Mouse (Mus musculus) common myeloid progenitor, adult 5-6 weeks (primary cell): ENCODE measurements at regions not wholly inside any gene's neighbourhood (a gene's known extent, or its start where the extent isn't known, plus 50 kb on each side); places are given as distances from the start of the nearest gene placed in this dataset.

Experiments
- ATAC-seq: replicated peaks from 2 replicates; pipeline ENCODE4 v1.8.0; 2016; ENCODE audit warnings: low read depth, mild to moderate bottlenecking, moderate TSS enrichment, inconsistent platforms; ENCODE audit not compliant: poor library complexity, severe bottlenecking

DNA sequence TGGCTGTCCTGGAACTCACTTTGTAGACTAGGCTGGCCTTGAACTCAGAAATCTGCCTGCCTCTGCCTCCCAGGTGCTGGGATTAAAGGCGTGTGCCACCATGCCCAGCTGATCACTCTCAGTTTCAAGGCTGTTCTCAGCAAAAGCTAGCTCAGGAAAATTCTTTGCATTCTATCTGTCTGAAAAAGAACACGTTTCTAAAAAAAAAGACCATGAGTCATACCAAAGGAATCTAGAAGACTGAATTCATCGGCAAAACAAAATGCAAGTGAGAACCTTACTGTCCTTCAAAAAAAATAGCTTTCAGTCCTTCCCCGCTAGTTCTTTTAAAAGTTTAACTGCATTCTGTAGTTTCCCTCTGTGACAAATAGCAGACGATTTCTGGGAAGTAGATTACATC is 596.3 kb upstream of the Syt1 start:
- no peak for ATAC-seq

DNA sequence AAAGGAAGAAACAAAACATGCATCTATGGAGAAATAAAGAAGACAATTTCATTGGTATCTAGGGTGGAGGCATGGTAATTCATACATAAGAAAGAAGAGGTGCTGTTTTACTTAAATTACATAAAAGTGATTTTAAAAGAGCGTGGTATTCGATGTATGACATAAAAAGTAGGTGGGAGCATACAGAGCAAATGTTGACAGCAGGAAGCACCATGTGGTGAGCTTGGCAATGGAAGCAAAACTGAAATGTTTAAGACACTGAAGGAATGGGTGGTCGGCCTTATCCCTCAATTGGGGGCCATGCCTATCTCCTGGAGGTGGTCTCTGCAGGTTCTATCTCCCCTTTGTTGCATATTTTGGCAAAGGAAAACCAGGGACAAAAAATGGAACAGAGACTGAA is 592.5 kb upstream of the Syt1 start:
- ATAC-seq: no peak

DNA sequence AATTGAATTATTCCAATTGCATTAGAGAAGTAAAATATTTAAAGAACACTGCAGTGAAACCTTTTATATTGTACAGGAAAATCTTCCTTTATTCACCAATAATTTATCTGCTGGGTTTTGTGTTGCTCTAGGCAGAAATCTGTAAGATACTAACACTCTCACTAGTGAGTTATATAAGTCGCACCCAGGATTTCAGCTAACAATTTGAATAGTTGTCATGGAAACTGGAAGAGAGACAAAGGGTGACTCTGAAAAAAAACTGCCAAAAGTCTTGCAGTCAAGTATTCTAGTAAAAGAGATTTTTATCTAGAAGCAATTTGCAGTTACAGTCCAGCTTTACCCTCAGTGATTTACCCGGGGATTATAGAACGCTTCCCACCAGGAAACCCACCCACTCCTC is 587.8 kb upstream of the Syt1 start:
- no peak for ATAC-seq

DNA sequence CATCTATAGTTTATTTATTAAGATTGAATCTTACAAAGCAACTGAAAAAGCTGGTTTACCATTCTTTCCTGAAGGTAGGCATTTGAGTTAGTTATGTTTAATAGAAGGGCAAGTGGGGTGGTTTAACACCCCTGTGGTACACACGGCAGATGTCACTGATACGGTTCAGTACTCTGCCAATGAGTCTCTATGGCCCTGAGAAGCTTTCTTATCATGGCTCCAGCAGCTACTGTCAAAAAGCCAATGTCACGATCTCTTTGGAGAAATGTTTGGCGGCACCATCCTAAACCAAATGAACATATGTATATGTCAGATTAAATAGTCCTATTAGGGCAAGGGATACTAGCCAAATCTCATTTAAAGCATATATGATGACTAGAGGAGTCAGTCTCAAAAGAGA is 562.4 kb upstream of the Syt1 start:
- ATAC-seq: no peak

DNA sequence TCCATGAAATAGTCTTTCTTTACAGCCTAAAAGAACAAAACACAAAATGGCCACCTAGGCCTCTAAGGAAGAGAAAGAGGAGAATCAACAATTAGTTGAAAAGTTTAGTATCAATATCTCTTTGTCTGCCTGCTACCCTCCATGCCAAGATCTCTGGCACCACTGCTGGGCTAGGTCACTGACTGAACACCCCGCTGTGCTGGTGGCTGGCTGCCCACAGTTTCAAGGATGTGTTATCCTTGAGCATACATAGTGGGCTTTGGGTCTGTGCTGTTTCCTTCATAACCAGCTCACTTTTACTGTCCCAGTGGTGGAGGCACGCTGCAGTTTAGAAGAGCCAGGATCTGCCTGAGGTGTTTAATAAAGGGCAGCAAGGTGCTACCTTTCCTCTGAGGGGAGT is 559.0 kb upstream of the Syt1 start:
- no peak for ATAC-seq

DNA sequence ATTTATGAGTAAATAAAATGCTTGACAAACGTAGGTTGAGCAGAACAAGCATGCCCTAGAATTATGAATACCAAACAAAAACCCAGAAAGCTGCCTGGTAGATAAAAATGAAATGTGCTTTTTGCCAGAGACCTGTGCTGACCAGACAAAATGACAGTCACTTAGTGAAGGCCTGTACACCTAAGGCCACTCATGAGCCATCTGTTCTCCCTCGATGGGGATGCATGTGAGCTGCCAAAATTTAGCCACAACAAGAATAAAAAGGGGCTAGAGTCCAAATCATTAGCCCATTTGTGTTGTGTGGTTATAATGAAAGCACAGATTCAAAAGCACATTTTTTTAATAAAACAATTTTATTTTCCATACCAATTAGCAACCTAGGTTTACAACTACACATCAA is 555.9 kb upstream of the Syt1 start:
- ATAC-seq: no peak

DNA sequence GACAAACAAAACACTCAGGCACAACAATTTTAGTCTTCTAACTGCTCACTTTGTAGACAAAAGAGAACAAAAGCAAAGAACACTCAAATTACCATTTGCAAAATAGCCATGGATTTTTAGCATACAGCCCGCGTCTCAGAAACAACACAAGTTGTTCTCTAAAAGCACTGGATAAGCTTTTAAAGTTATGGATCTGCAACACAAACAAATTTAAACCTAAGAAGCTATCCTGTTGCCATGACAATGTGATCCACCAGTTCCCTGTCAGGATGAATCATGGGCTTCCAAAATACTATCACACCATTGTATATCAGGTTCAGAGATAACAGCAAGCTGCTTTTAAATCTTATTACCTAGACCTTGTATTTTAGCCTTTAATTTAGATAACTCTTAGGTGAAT is 550.9 kb upstream of the Syt1 start:
- no peak for ATAC-seq

DNA sequence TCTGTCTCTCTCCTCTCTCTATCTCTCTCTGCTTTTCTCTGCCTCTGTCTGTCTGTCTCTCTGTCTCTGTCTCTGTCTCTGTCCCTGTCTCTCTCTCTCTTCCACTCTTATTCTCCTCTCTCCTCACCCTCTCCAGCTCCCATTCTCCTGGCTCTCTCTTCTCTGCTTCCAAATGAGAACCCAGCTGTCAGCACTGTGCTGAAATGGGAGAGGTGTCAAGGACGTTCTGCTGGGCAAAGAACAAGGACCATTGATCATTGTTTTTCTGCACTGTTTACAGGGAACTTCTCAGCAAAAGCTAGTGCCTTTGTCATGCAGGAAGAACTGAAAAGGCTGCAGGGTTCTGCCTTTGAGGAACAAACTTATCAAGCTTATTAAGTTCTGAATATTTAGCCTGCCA is 550.3 kb upstream of the Syt1 start:
- ATAC-seq: no peak

DNA sequence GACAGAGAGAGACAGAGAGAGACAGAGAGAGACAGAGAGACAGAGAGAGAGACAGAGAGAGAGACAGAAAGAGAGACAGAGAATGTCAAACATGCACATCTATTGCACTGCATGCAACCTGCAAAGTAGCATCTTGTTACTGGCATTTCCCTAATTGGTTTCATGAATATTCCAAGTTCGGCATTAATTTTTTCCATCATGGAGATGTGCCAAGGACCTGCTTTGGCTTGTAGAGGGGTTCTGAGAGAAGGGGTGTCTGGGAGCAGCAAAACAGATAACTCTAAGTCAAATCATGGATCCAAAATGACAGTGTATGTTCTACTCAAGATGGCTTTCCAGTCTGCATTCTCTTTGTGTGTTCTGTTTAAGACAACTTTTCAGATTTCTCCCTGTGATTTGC is 532.5 kb upstream of the Syt1 start:
- no peak for ATAC-seq

DNA sequence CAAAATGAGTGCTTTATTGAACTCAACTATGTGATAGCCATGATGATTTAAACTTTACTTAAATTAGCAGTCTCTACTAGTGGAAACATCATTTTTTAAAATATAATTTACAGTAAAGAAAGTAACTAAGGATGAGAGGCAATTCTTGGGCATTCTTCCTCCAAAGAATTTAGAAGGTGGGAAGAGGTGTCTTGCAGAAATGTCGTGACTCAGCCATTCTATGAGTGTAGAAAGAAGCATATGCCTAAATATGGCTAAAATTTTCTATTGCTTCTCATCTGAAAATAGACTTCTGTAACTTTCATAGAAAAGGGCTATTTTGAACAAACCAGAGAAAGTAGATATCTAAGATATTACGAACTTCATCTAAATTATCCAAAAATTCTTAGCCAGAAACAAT is 529.4 kb upstream of the Syt1 start:
- no peak for ATAC-seq

DNA sequence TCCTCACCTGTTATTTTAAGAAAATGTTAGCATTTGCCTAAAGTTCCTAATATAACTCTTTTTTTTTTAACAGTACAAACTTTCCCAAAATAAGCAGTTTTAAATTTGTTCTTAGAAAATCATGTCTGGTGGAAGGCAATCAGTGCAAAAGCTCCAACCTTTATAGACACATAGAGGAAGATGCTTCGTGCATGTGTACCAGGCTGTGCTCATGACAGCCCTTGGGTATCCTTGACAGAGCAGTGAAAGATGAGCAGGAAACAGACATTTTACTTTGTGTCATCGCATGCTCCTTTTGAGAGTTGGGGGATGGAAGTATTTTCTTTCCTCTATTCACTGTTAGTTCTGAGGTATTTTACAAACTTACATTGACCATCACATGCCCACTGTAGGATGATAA is 517.3 kb upstream of the Syt1 start:
- no peak for ATAC-seq

DNA sequence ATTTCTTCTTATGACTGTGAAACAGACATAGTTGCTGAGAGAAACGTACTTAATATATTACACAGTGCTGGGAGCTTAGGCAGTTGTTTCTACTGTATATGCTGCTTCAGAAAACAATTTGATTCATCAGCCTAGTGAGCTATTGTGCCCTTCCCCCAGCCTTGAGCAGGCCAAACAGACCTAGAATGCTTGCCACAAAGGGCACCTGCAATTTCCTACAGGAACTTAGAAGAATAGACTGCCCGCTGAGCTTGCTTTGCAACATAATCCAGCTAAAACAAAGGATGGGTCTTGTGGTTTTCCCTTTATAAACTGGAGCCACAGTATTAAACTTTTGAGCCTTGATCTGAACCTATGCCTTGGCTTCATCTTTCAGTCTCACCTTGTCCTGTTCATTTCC is 510.9 kb upstream of the Syt1 start:
- ATAC-seq: no peak

DNA sequence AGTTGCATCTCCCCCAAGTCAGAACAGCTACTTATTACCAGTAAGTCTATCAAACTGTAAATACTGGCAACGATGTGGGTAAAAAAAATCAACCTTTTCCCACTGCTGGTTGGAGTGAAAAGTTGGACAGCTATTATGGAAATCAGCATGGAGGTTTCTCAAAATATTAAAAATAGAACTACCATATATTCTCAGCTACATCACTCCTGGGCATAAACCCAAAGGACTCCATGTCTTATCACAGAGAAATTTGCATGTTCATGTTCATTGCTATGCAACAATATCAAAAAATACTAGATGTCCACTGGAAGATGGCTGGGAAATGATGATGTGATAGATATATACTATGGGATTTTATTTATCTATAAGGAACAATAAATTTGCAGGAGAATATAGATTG is 506.9 kb upstream of the Syt1 start:
- no peak for ATAC-seq

DNA sequence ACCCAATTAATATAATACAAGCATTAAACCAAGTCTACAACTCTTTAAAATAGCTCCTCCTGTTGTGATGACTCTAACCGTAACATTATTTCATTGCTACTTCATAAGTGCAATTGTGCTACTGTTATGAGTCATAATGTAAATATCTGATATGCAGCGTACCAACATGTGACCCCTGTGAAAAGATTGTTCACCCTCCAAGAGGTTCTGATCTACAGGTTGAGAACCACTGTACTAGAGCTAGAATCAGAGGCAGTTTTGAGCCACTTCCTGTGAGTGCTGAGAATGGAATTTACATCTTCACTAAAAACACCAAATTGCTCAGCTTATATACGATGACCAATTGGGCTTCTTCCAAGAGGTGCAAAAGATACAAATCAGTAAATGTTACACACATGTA is 504.4 kb upstream of the Syt1 start:
- no peak for ATAC-seq

DNA sequence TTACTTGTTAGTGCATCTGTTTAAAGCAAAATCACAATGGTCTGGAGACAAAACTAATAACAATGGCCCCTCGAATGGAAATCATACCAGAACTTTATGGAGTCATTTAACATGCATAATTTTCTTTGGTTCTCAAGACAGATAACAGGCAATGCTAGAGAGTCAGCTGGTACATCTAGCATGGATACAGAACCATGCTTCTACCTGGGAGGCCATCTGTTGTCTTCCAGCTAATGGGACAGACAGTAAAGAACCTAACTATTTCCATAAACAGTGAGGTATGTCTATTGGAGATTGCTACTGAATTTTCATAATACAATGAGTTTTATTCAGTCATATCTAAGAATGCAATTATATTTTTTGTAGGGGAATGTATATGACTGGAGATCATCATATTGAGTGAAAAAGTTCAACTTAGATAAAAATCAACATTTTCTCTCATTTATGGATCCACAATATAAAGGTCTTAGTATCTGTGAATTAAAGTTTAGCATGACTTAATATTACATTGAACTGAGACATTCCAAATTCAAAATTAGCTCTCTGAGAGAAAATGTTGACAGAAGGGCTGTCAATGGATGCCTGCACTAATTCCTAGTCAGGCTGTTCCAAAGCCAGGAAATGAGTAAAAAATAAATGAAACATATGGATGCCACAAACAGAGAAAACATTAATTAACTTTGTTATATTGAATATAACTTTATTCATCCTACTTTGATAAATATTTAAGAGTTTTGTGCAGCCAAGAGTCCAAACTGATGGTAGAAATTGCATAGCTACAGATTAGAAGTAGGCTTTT is 500.3 kb upstream of the Syt1 start:
- no peak for ATAC-seq

DNA sequence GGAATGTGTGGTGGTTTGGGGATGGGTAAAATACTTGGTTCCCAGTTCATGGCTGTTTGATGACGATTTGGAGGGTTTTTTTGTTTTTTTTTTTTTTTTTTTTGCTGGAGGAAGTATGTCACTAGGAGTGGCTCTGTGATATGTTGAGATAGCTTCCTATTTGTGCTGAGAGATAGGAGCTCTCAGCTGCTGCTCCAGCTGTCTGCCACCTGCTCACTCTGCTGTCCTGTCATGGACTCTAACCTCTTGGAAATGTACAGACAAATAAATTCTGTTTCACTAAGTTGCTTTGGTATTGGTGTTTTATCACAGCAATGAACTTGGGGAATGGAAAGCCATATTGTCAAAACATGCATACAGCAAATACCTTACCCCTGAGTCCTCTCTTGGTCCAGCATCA is 497.8 kb upstream of the Syt1 start:
- ATAC-seq: no peak

DNA sequence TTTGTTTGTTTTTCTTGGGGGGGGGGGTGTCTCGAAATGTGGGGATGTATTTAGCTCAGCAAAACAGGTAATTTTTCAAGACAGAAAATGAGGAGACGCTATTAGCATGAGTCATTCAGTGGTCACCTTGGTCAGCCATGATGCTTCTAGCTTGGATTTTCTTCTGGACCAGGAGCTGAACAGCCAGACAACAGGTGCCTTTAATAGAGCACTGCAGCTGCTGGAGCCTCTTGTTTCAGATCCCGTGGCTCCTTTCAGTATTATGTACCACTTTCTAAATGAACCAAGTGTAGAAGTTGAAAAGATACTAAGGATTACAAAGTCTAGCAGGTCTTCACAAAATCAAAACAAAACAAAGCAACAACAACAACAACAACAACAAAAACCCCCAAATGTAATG is 496.4 kb upstream of the Syt1 start:
- ATAC-seq: no peak

DNA sequence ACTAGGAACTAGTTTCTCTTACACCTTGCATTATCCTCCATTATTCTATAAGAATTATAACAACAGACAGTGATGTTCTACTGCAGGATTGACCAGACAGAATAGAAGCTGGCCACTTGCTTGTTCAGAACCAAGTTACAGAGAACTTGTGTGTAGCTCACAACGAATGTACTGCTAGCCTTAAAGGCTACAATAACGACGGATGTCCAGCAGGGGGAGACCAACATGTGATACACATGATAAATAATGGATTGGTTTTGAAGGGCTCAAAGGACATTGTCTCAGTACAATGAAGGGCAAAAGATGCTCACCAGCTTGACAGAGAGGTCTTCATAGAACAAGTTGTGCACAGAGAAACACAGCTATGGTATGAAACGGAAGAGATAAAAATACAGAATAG is 493.9 kb upstream of the Syt1 start:
- no peak for ATAC-seq

DNA sequence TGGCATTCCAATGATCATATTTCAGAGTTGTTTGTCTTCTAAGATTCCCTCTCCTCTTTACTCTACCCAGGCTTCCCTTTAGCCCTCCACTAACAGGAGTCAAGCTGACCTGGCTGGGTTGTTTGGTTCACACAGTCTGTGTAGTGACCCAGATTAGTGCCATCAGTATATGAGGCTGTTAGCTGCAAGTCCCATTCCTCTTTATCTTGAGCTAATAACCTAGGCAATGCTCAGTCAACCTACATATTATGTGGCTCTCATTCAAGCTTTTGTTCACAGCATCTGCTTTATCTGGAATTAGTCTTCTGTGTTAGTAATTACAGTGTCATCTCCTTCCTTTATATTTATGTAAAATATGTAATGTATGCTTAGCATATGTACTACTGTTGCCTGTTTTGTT is 490.1 kb upstream of the Syt1 start:
- ATAC-seq: no peak

DNA sequence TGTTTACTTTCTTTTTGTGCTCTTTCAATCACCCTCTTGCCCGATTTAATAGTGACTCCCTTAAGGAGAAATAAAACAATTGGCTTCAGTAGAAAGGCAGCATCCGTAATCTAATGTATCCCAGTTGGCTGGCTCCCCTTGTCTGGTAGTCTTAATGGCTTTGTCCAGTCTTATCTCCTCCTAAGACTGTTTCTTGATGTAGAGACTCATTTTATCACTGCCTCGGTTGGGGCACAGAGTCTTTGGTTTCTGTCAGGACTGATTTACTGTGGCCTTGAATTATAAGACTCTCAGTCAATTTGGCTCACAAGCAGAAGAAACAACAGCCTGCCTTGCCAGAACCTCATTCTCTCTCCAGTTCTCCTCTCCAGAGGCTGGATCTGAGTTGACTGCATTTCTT is 487.5 kb upstream of the Syt1 start:
- no peak for ATAC-seq

DNA sequence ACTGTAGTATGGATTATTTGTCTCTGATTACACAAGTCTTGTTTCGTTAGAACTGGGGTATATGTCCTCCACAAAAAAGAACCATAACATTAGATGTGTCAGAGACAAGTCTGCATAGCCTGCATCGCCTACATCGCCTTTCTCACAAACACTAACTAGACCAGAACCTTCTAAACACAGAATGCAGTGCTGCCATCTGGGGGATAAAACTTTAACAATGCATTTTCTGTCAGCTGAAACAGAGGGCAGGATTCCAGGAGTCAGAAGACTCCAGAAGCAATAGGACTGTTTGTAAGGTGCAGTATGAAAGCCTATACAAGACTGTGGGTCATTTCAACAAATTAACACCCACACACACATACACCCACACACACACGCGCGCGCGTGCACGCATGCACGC is 485.4 kb upstream of the Syt1 start:
- no peak for ATAC-seq

DNA sequence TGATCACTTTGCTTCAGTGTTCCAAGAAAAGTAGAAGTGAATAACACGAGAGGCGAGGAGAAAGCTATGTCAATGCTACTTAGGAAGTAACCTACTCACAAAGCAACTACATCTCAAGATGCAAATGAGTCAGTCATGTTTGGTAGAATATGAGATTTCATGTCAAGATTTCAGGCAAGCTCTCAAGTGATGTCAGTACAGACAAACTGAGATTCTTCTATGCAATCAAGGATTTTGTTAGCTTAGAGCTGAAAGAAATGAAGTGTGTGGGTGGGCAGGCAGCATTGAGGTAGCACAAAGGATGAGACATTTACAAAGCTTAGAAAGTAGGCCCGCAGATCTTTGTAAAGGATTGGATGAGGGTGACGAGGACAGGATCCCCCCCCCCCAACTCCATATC is 480.0 kb upstream of the Syt1 start:
- no peak for ATAC-seq

DNA sequence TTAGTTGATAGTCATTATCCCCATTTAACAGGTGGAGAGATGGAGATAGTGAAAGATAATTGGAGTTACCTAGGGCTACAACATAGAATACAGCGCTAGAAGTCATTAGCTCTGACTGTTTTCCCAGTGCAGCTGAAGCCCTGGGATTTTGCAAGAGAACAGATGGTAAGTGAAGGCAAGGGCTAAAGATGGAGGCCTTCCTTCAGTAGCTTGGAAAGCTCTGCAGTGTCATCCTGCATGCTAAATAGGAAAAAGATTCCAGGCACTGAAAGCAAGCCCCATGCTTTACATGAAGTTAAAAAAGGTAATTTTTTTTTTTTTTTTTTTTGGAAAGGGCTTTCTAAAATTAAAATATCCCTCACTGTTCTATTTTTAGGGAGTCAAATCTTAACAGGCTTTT is 477.2 kb upstream of the Syt1 start:
- no peak for ATAC-seq
